Mouse (Mus musculus) lung, postnatal 0 days (tissue): ENCODE results near the gene Jmjd8.
"Not testable (repeated sequence)": the region's sequence is repeated elsewhere in the genome, so short reads cannot be mapped to it uniquely, and the experiment has no call there.

Source experiments
- CTCF ChIP-seq: IDR thresholded peaks from 2 replicates; pipeline ENCODE4 v1.5.1; 2016; ENCODE audit warnings: antibody characterized with exemption, mild to moderate bottlenecking
- EP300 ChIP-seq: IDR thresholded peaks from 2 replicates; pipeline ENCODE4 v1.6.1; 2016; ENCODE audit warnings: antibody characterized with exemption, mild to moderate bottlenecking, control low read depth

DNA sequence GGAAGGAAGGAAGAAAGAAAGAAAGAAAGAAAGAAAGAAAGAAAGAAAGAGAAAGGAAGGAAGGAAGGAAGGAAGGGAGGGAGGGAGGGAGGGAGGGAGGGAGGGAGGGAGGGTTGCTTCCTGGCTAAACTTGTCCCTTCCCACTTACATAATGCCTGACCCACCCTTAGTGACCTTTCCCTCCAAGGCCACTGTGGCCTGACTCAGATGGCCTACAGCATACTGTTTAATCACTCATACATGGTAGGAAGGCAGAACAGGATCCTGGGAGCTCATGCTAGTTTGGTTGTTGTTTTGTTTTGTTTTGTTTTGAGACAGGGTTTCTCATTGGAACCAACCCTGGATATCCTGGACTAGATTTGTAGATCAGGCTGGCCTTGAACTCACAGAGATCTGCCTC is 42.9 kb downstream of the Jmjd8 start:
- not testable (repeated sequence) for TF ChIP-seq CTCF, EP300
